Mouse (Mus musculus) frontal cortex, postnatal 14 days (tissue): ENCODE measurements around the gene Cmss1.

Experiments used
- DNase-seq, 2 experiments: peaks; one replicate each; pipeline ENCODE4 v3.0.0; 2022; ENCODE audit warnings: low spot score in 2 of 2

The Cmss1 gene

GRCm38 (mm10) chr16:57558258-57558657 is 48.4 kb downstream of the Cmss1 start:
- no peak for DNase-seq

GRCm38 (mm10) chr16:57556244-57556643 is 50.4 kb downstream of the Cmss1 start:
- no peak for DNase-seq

DNA sequence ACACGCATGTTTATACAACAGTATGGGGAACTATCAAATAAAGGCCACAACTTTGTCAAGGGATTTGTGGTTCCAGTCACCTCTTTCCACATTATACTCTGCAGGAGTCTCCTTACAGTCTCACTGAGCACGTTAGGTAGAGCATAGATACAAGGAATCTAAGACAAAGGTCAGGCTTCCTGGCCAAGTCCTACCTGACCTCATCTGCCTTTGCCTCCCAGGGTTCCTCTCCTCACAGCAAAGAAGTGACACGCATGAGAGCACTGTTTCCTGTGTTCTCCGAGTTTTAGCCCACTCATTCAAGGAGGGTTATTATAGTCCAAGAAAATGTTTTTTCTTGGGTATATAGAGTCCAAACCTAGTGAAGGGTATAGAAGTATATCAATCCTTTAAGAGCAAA is 51.0 kb downstream of the Cmss1 start:
- DNase-seq, result no peak

GRCm38 (mm10) chr16:57554886-57555400 is 51.7 kb downstream of the Cmss1 start:
- no peak for DNase-seq

- no peak for DNase-seq
Measured at GRCm38 (mm10) chr16:57553235-57553634, 53.4 kb downstream of the Cmss1 start.

GRCm38 (mm10) chr16:57552709-57553108 is 54.0 kb downstream of the Cmss1 start:
- DNase-seq, result no peak

GRCm38 (mm10) chr16:57551617-57552016 is 55.0 kb downstream of the Cmss1 start:
- no peak for DNase-seq

DNA sequence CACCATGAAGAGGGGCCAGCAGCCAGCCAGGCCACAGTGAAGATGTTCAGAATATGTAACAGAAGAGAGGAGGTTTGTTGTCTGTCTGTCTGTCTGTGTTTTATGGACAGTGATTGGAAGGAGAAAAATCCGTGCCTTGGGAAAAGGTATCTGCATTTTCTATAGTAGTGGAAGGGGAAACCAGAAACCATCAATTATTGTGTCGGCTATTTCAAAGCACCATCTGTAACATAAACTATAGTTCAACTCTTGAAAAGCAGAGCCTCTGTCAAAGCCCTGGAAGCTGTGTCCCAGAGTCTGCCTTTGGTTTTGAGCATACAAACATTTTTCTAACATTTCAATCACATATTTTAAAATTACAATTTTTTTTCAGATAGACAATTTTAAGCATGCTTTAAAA is 55.8 kb downstream of the Cmss1 start:
- DNase-seq, result no peak

- DNase-seq, result no peak
Measured at GRCm38 (mm10) chr16:57550088-57550487, 56.6 kb downstream of the Cmss1 start.

DNA sequence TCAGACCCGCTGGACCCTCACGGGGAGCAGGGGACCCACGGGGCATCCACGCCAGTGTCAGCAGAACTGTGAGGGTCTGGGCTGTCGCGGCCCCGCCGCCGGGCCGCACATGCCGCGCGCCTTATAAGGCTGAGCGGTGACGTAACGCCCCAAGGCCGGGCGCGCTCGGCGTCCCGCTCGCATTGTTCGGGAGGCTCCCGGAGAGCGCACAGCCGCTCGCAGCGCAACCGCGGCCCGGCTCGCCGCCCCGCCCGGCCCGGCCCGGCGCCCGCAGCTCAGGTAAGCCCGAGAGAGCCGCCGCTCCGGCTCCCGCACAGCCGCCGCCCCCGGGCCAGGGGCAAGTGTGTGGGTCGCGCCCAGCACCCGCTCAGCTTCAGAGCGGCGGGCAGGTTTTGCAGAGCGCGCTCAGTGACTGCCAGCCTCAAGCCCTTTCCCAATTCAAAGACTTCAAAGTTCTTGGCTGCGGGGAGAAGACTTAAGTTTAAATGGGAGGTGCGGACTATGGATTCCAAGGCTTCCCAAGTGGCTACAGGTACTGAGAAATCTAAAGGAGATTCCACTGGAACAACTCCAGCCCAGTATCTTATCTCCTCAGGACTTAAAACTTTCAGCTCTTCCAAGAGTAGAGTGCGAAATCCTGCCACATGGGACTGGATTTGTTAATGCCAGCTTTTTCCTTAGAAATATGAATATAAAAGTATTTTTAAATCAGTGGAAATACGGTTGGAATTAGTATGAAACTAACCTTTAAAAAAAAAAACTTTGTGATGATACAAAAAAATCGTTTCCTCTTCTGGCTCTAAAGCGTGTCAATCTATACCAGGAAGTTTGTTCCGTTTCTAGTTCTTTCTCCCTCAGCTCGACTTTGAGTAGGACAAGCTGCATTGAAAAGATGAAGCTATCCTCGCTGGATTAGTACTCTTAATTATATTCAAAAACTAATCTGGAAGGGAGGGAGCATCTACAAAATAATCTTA is 57.3 kb downstream of the Cmss1 start:
- DNase-seq, result peak in 1 of 2 experiments; percentile 20

- DNase-seq, result no peak
Measured at GRCm38 (mm10) chr16:57548608-57549007, 58.1 kb downstream of the Cmss1 start.

DNA sequence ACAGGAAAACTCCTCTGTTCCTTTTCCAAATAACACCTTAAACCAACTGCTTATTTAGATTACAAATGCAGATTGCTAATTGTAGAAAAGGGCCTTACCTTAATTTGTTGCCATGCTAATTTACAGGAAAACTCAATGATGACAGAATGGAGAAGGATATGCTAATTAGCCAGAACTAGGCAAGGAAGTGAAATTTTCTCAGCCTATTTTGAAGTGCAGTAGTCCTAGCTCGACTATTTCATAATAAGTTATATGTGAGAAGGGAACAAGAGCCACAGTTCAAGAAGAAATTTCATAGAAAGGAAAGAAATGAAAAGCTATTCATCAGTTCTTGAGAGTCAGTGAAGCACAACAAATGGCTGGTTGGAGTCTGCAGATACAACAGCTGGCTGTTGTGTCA is 60.3 kb downstream of the Cmss1 start:
- no peak for DNase-seq

GRCm38 (mm10) chr16:57544441-57544840 is 62.2 kb downstream of the Cmss1 start:
- no peak for DNase-seq

GRCm38 (mm10) chr16:57543243-57543642 is 63.4 kb downstream of the Cmss1 start:
- no peak for DNase-seq

DNA sequence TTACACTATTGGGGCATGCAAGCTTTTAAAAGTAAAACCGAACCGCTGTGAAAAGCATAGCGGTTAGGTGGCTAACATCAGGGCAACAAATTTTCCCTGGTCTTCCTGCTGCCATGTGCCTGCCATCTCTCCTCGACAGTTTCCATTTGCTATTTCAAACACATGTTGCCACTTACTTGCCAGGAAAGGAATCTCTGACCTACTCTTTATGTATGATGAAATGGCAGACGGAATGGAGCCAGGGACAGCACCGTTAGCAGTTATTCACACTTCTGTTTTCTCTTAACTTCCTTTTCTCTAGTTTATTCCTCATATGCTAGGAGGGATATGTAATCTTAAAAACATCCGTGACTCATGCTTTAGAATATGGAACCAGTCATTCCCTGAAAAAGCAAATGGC is 70.2 kb downstream of the Cmss1 start:
- no peak for DNase-seq

GRCm38 (mm10) chr16:57534811-57535210 is 71.9 kb downstream of the Cmss1 start:
- DNase-seq, result no peak

DNA sequence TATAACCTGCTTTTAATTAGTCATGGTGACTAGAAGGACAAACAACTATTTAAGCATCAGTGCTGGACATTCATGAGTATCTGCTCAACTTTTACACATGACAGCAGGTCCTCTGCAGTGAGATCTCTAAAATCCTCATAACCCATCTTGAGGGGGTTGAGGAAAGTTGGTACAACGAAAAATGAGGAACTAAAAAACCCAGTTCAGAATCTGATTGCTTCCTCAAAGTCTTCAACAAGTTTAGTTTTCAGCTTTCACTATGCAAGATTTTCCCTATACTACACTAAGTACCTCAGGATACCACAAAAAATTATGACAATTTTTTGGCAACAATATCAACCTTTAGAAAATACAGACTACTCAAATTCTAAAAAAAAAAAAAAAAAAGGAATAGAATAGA is 72.3 kb downstream of the Cmss1 start:
- DNase-seq, result no peak

DNA sequence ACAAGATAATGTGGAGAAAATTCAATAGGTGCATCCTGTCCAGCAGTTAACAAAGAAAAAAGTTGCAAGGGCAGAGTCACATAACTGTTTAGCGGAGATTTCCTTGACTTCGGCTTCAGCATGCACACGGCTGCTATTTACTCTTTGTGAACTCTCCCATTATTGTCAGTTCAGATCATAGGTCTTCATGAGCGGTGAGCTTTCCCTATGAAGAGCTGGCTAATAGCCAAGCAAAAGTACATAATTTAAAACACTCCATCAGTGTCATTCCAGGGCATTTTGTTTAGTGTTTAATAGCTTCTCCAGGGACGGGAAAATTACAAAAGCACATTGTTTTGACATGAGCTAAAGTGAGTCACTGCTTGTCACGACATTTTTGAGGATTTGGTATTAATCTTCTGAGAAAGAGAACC is 74.6 kb downstream of the Cmss1 start:
- no peak for DNase-seq

- no peak for DNase-seq
Measured at GRCm38 (mm10) chr16:57530547-57530946, 76.1 kb downstream of the Cmss1 start.

DNA sequence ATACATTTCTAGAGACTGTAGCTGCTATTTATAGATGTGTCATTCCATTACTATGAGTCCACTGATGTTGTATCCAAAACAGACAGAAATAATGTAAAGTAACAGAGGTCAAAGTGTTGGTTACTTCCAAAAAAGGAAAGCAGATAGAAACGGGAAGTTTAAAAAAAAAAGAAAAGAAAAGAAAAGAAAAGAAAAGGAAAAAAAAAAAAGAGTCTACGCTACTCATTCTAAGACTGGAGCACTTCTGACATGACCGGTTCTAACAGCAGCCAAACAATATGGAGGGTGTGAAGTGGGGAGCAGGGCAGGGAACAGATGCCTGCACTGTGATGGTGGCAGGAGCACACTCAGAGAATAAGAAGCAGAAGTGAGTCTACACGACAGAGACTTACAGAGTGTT is 78.2 kb downstream of the Cmss1 start:
- DNase-seq, result no peak

DNA sequence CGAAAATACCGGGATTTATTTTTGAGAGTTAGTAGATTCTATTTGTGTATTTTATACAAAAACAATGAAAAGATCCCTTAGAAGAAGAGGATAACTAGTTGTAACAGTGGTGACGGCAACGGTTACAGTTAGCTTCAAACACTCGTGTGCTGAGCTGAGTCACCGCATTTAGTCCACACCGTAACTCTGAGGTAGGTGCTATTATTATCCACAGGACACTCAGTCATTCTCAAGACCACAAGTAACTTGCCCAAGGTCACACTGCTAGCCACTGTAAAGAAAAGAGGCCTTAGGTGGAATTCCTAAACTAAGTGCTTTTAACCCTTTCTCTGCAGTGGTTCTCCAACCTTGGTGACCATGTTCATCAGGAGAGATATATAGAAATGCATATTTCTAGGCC is 79.8 kb downstream of the Cmss1 start:
- DNase-seq, result no peak

DNA sequence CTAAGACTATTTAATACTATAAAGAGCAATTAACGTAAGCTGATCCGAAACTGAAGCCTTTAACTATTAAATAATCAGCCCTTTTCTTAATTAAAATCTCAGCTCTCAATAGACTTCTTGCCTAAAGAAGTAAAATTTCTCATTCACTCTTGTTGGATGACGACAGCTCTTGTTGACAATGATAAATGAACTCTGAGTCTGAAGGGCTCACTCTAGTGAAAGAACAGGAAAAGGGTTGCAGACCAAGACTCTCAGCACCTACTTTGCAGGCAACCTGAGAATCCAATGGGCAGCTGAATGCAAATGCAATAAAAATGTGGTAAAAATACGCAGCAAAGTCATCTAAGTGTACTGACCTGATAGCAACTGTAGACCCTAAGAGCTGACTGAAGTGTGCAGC is 81.2 kb downstream of the Cmss1 start:
- no peak for DNase-seq

GRCm38 (mm10) chr16:57525046-57525445 is 81.6 kb downstream of the Cmss1 start:
- DNase-seq, result no peak
